Mouse (Mus musculus): ENCODE results near the gene Dgkz. TPM values are rescaled to one million over a fixed set of nuclear protein-coding genes. Genes with fewer than 3 reads are reported as not detected.

The Dgkz gene
- polyA plus RNA-seq, 1 experiment from 2014 or later = 53.2 TPM

DNA sequence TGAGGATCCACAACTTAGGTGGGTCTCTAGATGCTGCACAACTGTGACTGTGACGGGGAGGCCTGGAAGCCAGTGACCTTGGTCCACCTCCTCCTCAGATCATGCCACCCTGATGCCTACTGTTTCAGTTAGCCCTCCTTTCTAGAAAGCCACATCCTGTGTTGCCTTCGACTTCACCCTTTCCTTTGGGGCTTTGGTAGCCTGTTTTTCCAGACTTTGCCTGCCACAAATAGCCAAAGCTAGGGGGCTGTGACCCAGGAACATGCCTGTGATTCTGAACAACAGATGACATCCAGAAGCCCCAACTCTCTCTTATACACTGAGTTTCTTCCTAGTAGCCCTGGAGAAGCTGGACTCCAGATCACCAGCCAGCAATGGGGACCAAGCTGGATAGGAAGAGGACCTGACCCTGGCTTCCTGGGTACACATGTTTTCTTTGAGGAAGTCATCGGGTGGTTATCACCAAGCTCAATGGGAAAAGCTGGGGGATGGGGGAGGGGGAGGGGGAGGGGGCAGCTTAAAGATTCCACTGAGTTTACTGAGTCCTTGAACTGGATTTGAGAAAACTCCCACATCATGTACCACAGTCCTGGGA is 11.0 kb downstream of the Dgkz start:
- H3K36me3 ChIP-seq (ENCODE audit: control insufficient read depth, insufficient read depth) = no peaks in the 10 kb centered on the region
- no peak for TF ChIP-seq CTCF (IDR thresholded peaks at IDR 0.05; ENCODE audit: low read depth)
- no peaks in the 10 kb centered on the region for H3K9me3 ChIP-seq (ENCODE audit: control insufficient read depth)
- peaks cover 21% of the 10 kb centered on the region for H3K4me1 ChIP-seq (replicated peaks; ENCODE audit: control insufficient read depth, insufficient read depth, low read length)
- ATAC-seq = no peak
- H3K4me2 ChIP-seq (replicated peaks; ENCODE audit: low read depth) = peak overlapping the region; percentile 38; the same call in 1 of the 2 replicates
- H3K9ac ChIP-seq (ENCODE audit: low read depth, low read length) = no peak overlapping the region
- no peaks in the 10 kb centered on the region for H3K27me3 ChIP-seq (replicated peaks; ENCODE audit: control insufficient read depth, insufficient read depth, low read length)
- peak overlapping the region; percentile 18; the same call in 1 of the 2 replicates for H3K4me3 ChIP-seq (ENCODE audit: low read depth, low read length)
- peak overlapping the region; percentile 97; the same call in 1 of the 2 replicates for H3K27ac ChIP-seq (ENCODE audit: low read depth, low read length)
- 60% methylated on average over 3 of the region's 3 CpGs for WGBS

DNA sequence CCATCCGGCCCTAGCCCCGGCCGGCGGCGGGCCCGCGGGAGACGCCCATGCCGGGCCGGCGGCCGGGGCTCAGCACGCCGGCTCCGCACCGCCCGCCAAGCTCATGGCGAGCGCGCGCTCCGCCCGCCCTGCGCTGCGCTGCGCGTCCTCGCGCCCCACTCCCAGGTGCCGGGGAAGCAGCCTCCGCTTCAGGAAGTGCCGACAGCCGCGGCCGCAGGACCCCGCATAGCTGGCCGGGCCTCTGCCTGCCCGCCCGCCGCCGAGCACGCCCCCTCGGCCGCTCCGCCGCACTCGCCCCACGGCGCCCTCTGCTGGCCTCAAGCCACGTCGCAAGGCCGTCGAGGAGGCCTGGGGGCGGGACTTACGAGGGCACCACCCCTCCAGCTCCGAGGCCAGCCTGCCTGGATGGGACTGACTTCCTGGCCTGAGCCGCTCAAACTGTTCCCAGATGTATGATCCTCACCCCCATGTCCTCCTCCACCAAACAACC is 12.2 kb downstream of the Dgkz start:
- H3K9me3 ChIP-seq (ENCODE audit: control insufficient read depth) = no peaks in the 10 kb centered on the region
- WGBS = under 1% methylated on average over 36 of the region's 57 CpGs

DNA sequence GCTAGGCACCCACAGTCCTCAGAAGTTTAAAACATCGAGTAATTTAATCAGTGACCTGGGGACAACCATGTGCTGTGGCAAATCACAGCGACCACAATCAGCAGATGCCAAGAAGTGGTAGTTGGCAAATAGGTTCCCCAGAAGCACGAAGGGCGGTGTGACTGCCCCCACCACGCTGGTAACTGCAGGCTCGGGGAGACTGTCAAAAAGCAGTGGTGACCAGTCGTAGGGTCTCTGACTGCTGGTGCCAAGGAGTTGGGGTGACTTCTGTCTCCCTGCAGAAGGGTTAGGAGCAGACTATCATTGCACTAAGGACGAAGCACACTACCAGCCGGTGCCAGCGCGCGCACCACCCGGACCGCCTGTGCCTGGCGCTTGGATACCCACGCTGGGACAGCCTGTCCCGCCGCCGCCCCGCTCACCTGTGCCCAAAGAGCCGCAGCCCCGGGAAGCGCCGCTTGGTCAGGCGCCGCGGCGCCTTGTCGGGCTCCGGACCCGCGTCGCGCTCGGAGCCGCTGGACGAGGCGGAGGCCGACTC is 12.7 kb downstream of the Dgkz start:
- WGBS = under 1% methylated on average over 36 of the region's 39 CpGs

More for the DNA sequence above, 12.2 kb downstream of the Dgkz start:
- H3K4me3 ChIP-seq (ENCODE audit: low read depth, low read length) = peak overlapping the region; percentile 89
- no peaks in the 10 kb centered on the region for H3K27me3 ChIP-seq (replicated peaks; ENCODE audit: control insufficient read depth, insufficient read depth, low read length)
- H3K27ac ChIP-seq (ENCODE audit: low read depth, low read length) = peak overlapping the region; percentile 97
- peak overlapping the region; percentile 77 for H3K4me2 ChIP-seq (replicated peaks; ENCODE audit: low read depth)
- TF ChIP-seq CTCF (IDR thresholded peaks at IDR 0.05; ENCODE audit: low read depth) = peak; percentile 95
- peak overlapping the region; percentile 94 for H3K9ac ChIP-seq (ENCODE audit: low read depth, low read length)
- H3K4me1 ChIP-seq (replicated peaks; ENCODE audit: control insufficient read depth, insufficient read depth, low read length) = peaks cover 27% of the 10 kb centered on the region
- H3K36me3 ChIP-seq (ENCODE audit: control insufficient read depth, insufficient read depth) = no peaks in the 10 kb centered on the region; the same call in 1 of the 2 replicates
- ATAC-seq = peak; percentile 88

DNA sequence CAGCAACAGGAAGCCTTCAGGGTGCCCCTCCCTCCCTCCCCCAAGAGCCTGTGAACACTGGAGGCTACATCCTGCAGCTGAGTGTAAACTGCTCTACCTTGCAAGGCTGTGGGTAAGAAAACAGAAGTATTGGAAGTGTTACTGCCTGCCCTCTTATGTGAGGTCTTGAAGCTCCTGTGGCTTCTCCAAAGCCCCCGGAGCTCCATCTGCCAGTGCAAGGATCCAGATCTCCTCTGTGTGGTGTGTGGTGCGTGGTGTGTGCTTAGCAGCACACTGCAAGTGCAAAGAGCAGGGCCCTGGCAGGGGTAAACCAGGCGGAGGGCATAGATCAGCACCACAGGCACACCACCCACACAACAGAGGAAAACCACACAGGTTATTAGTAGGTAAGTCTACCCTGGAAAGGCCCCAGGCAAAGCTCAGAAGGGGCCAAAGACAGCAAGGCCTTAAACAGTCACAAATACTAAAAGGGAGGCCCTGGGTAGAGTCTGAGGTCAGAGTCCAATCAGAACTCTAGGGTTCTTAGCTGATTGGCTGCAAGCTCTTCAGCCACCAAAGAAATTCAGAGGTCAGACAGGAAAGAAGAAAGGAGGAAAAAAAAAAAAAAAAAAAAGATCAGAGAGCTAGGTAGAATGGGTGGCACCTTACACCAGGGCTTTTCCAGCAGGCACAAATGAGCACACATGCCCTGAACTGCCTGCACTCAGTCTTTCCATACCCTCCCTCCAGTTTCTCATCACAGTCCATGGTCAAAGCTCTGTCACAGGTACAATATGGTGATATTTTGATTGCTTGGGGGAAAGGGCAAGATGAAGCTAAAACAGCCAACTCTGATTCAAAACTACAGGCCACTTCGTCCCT is 13.5 kb downstream of the Dgkz start:
- no peaks in the 10 kb centered on the region for H3K9me3 ChIP-seq (ENCODE audit: control insufficient read depth)
- no peaks in the 10 kb centered on the region for H3K27me3 ChIP-seq (replicated peaks; ENCODE audit: control insufficient read depth, insufficient read depth, low read length)
- no peak for TF ChIP-seq CTCF (IDR thresholded peaks at IDR 0.05; ENCODE audit: low read depth)
- H3K9ac ChIP-seq (ENCODE audit: low read depth, low read length) = peak overlapping the region; percentile 94
- 18% methylated on average over 4 of the region's 4 CpGs for WGBS
- ATAC-seq = peak; percentile 80
- peak overlapping the region; percentile 77 for H3K4me2 ChIP-seq (replicated peaks; ENCODE audit: low read depth)
- no peaks in the 10 kb centered on the region; the same call in 1 of the 2 replicates for H3K36me3 ChIP-seq (ENCODE audit: control insufficient read depth, insufficient read depth)
- H3K4me1 ChIP-seq (replicated peaks; ENCODE audit: control insufficient read depth, insufficient read depth, low read length) = peaks cover 22% of the 10 kb centered on the region; the same call in 1 of the 2 replicates
- peak overlapping the region; percentile 89 for H3K4me3 ChIP-seq (ENCODE audit: low read depth, low read length)
- H3K27ac ChIP-seq (ENCODE audit: low read depth, low read length) = peak overlapping the region; percentile 97

More for the DNA sequence above, 12.7 kb downstream of the Dgkz start:
- no peak for TF ChIP-seq CTCF (IDR thresholded peaks at IDR 0.05; ENCODE audit: low read depth)
- H3K27me3 ChIP-seq (replicated peaks; ENCODE audit: control insufficient read depth, insufficient read depth, low read length) = no peaks in the 10 kb centered on the region
- peak overlapping the region; percentile 89 for H3K4me3 ChIP-seq (ENCODE audit: low read depth, low read length)
- H3K4me1 ChIP-seq (replicated peaks; ENCODE audit: control insufficient read depth, insufficient read depth, low read length) = peaks cover 24% of the 10 kb centered on the region
- H3K4me2 ChIP-seq (replicated peaks; ENCODE audit: low read depth) = peak overlapping the region; percentile 77
- peak overlapping the region; percentile 97 for H3K27ac ChIP-seq (ENCODE audit: low read depth, low read length)
- ATAC-seq = peak; percentile 4
- H3K9ac ChIP-seq (ENCODE audit: low read depth, low read length) = peak overlapping the region; percentile 94
- H3K36me3 ChIP-seq (ENCODE audit: control insufficient read depth, insufficient read depth) = no peaks in the 10 kb centered on the region; the same call in 1 of the 2 replicates
- H3K9me3 ChIP-seq (ENCODE audit: control insufficient read depth) = no peaks in the 10 kb centered on the region

DNA sequence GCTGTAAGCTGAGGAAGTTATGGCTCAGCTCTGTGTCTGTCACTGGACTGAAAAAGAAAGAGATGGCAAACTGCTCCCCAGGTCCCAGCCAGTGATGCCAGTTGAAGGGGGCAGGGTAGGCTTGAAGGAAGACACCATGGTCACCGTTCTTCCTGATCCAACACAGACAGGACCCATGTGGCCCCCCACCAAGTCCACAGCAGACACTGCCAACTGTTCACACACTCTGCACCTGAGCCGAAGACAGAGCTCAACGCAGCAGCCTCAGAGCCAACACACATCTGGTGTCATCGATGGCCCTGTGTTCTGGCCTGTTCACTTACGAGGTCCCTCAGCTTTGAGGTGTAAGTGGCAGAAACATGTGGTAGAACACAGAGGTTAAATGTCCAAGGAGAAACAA is 15.2 kb downstream of the Dgkz start:
- no peaks in the 10 kb centered on the region for H3K27me3 ChIP-seq (replicated peaks; ENCODE audit: control insufficient read depth, insufficient read depth, low read length)
- no peaks in the 10 kb centered on the region for H3K9me3 ChIP-seq (ENCODE audit: control insufficient read depth)
- H3K4me1 ChIP-seq (replicated peaks; ENCODE audit: control insufficient read depth, insufficient read depth, low read length) = peaks cover 26% of the 10 kb centered on the region; the same call in 1 of the 2 replicates
- no peak overlapping the region; the same call in 1 of the 2 replicates for H3K4me2 ChIP-seq (replicated peaks; ENCODE audit: low read depth)
- no peak overlapping the region for H3K27ac ChIP-seq (ENCODE audit: low read depth, low read length)
- WGBS = 75% methylated on average over 5 of the region's 5 CpGs
- no peak overlapping the region for H3K4me3 ChIP-seq (ENCODE audit: low read depth, low read length)
- no peak for TF ChIP-seq CTCF (IDR thresholded peaks at IDR 0.05; ENCODE audit: low read depth)
- no peak overlapping the region for H3K9ac ChIP-seq (ENCODE audit: low read depth, low read length)
- no peak for ATAC-seq
- no peaks in the 10 kb centered on the region; the same call in 1 of the 2 replicates for H3K36me3 ChIP-seq (ENCODE audit: control insufficient read depth, insufficient read depth)
